Comparison of ENCODE assay signal across 8 mouse cellular contexts in the genomic region with DNA sequence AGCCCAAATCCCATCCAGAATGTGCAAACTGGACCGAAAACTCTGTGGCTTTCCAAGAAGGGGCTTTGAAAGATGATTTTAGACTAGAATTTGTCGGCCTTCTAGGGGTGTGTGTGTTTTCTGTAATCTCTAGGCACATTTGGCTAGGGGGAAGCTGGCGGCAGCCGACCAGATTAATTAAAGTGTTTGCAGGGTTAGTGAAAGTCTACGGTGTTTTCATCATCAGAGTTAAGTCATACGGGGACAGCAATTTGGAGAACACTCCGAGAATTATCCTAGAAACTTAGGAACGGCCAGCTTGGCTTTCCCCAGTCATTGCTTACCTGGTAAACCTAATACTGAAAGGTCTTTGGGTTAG.
DNase-seq lines count a peak whose midpoint lies in the region; ATAC-seq and TF ChIP-seq lines count a peak whose summit lies in the region.

No protein-coding gene starts in this region.

- H3K9me3 ChIP-seq in lung, embryonic 14.5 days (ENCODE audit: low read depth, low read length), result no peaks in the 10 kb centered on the region
- no peaks in the 10 kb centered on the region for H3K9me3 ChIP-seq in forebrain, embryonic 14.5 days (replicated peaks; ENCODE audit: control insufficient read depth, low read length)
- no peaks in the 10 kb centered on the region for H3K9me3 ChIP-seq in midbrain, embryonic 14.5 days (ENCODE audit: control insufficient read depth, low read length)

- H3K36me3 ChIP-seq in lung, embryonic 14.5 days (ENCODE audit: insufficient read depth), result no peaks in the 10 kb centered on the region
- no peaks in the 10 kb centered on the region for H3K36me3 ChIP-seq in forebrain, embryonic 14.5 days (ENCODE audit: control insufficient read depth, insufficient read depth, low read length)
- H3K36me3 ChIP-seq in midbrain, embryonic 14.5 days (ENCODE audit: control insufficient read depth, insufficient read depth, low read length), result no peaks in the 10 kb centered on the region

- DNase-seq in lung, embryonic 14.5 days, result no peak
- DNase-seq in lung, postnatal 10 days, result no peak
- no peak for DNase-seq in forebrain, embryonic 14.5 days (ENCODE audit: low spot score)
- peak; percentile 32 to 39 for DNase-seq in heart, postnatal 14 days
- no peak for DNase-seq in midbrain, embryonic 14.5 days
- DNase-seq in retina, postnatal 1 day, result no peak
- DNase-seq in right cerebral cortex, postnatal 36 days (ENCODE audit: low spot score in 2 of 2), result no peak

- intact Hi-C loops in heart, postnatal 14 days (cut with DNase I), result no loop called here

- no peak for ATAC-seq in lung, embryonic 14.5 days (ENCODE audit: insufficient read depth)
- no peak for ATAC-seq in forebrain, embryonic 14.5 days
- no peak for ATAC-seq in midbrain, embryonic 14.5 days (ENCODE audit: low FRiP score, low TSS enrichment)
- no peak for ATAC-seq in megakaryocyte-erythroid progenitor cell, adult 5-6 weeks (replicated peaks; ENCODE audit: low FRiP score, low TSS enrichment, poor library complexity, severe bottlenecking)

- 41% methylated on average over 8 of the region's 8 CpGs for WGBS in lung, embryonic 14.5 days
- WGBS in forebrain, embryonic 14.5 days, result 74% methylated on average over 8 of the region's 8 CpGs
- WGBS in midbrain, embryonic 14.5 days, result 71% methylated on average over 8 of the region's 8 CpGs

- no peak for TF ChIP-seq CTCF in lung, embryonic 14.5 days (IDR thresholded peaks at IDR 0.05; ENCODE audit: low read depth)

- peak overlapping the region; percentile 92 for H3K27ac ChIP-seq in lung, embryonic 14.5 days (ENCODE audit: low read depth)
- H3K27ac ChIP-seq in forebrain, embryonic 14.5 days (ENCODE audit: low read depth, low read length), result 0 out of 2 replicates have a peak overlapping the region, but pooled peaks have one; percentile 30
- H3K27ac ChIP-seq in midbrain, embryonic 14.5 days (replicated peaks; ENCODE audit: low read depth, low read length), result no peak overlapping the region

- peak overlapping the region; percentile 23; the same call in 1 of the 2 replicates for H3K4me2 ChIP-seq in lung, embryonic 14.5 days
- no peak overlapping the region; the same call in 1 of the 2 replicates for H3K4me2 ChIP-seq in forebrain, embryonic 14.5 days (ENCODE audit: low read length)
- peak overlapping the region; percentile 48 for H3K4me2 ChIP-seq in midbrain, embryonic 14.5 days (ENCODE audit: low read length)

- no peaks in the 10 kb centered on the region for H3K27me3 ChIP-seq in lung, embryonic 14.5 days (ENCODE audit: insufficient read depth, low read length)
- no peaks in the 10 kb centered on the region for H3K27me3 ChIP-seq in forebrain, embryonic 14.5 days (replicated peaks; ENCODE audit: control insufficient read depth, insufficient read depth, low read length)
- no peaks in the 10 kb centered on the region for H3K27me3 ChIP-seq in midbrain, embryonic 14.5 days (ENCODE audit: control insufficient read depth, insufficient read depth, low read length)

- H3K9ac ChIP-seq in lung, embryonic 14.5 days, result peak overlapping the region; percentile 27; the same call in 1 of the 2 replicates
- H3K9ac ChIP-seq in forebrain, embryonic 14.5 days (ENCODE audit: low read length), result no peak overlapping the region; the same call in 1 of the 2 replicates
- H3K9ac ChIP-seq in midbrain, embryonic 14.5 days (replicated peaks; ENCODE audit: low read length), result peak overlapping the region; percentile 3; the same call in 1 of the 2 replicates

- no peaks in the 10 kb centered on the region for H3K4me1 ChIP-seq in lung, embryonic 14.5 days (ENCODE audit: insufficient read depth)
- H3K4me1 ChIP-seq in forebrain, embryonic 14.5 days (ENCODE audit: control insufficient read depth, insufficient read depth, low read length), result peaks cover 8% of the 10 kb centered on the region; the same call in 1 of the 2 replicates
- H3K4me1 ChIP-seq in midbrain, embryonic 14.5 days (ENCODE audit: control insufficient read depth, insufficient read depth, low read length), result peaks cover 10% of the 10 kb centered on the region

- H3K4me3 ChIP-seq in lung, embryonic 14.5 days (ENCODE audit: low read depth, low read length), result no peak overlapping the region
- no peak overlapping the region for H3K4me3 ChIP-seq in forebrain, embryonic 14.5 days (ENCODE audit: low read depth, low read length)
- no peak overlapping the region for H3K4me3 ChIP-seq in midbrain, embryonic 14.5 days (replicated peaks; ENCODE audit: low read depth, low read length)

Comparison
In these comparisons a context has a peak if more than half of its experiments do, and no peak if none do; other contexts are left out.
1. DNase-seq: peak in heart, postnatal 14 days (2 of 2); none in lung, embryonic 14.5 days (single experiment), lung, postnatal 10 days (single experiment), forebrain, embryonic 14.5 days (single experiment), midbrain, embryonic 14.5 days (single experiment), retina, postnatal 1 day (single experiment) and right cerebral cortex, postnatal 36 days (0 of 2).